11 mouse cellular contexts compared by ENCODE assay signal in genomic region chr11:95211031-95211425, GRCm38 (mm10). TPM values are rescaled to one million over a fixed set of nuclear protein-coding genes. Genes with fewer than 3 reads are reported as not detected.
DNase-seq lines count a peak whose midpoint lies in the region; ATAC-seq and TF ChIP-seq lines count a peak whose summit lies in the region.
"Had no signal": no experiment of that assay in that cellular context is flagged by ENCODE, and none has a peak within 500 bp of the region (broad histone marks: within the 10 kb centered on the region; RNA-seq: fewer than 3 reads in every experiment).

No protein-coding gene starts in this region.

- peaks cover 14% of the 10 kb centered on the region for H3K4me1 ChIP-seq in heart, embryonic 11.5 days (ENCODE audit: control insufficient read depth, insufficient read depth, low read length)
- H3K4me1 ChIP-seq in neural tube, embryonic 11.5 days (ENCODE audit: control insufficient read depth, insufficient read depth, low read length), result peaks cover 11% of the 10 kb centered on the region; the same call in 1 of the 2 replicates
- H3K4me1 ChIP-seq in limb, embryonic 15.5 days, result peaks cover 33% of the 10 kb centered on the region
- no peaks in the 10 kb centered on the region for H3K4me1 ChIP-seq in stomach, postnatal 0 days (replicated peaks; ENCODE audit: control insufficient read depth, insufficient read depth)

- 19% methylated on average over 5 of the region's 5 CpGs for WGBS in heart, embryonic 11.5 days (ENCODE audit: insufficient replicate concordance)
- WGBS in neural tube, embryonic 11.5 days, result 21% methylated on average over 5 of the region's 5 CpGs
- WGBS in limb, embryonic 15.5 days, result 13% methylated on average over 5 of the region's 5 CpGs
- WGBS in stomach, postnatal 0 days, result 22% methylated on average over 5 of the region's 5 CpGs

- H3K4me2 ChIP-seq in heart, embryonic 11.5 days, result peak overlapping the region; percentile 75
- peak overlapping the region; percentile 54 for H3K4me2 ChIP-seq in neural tube, embryonic 11.5 days (ENCODE audit: low read depth)
- H3K4me2 ChIP-seq in limb, embryonic 15.5 days, result peak overlapping the region; percentile 66
- peak overlapping the region; percentile 56 for H3K4me2 ChIP-seq in stomach, postnatal 0 days (replicated peaks; ENCODE audit: low read depth)

- DNase-seq in heart, adult 11 months, result no peak
- no peak for DNase-seq in neural tube, embryonic 11.5 days (ENCODE audit: low spot score)
- DNase-seq in neural tube, embryonic 10.5 days (ENCODE audit: extremely low spot score, low spot score), result no peak
- no peak for DNase-seq in stomach, postnatal 0 days (ENCODE audit: low spot score)
- no peak for DNase-seq in gastrocnemius, postnatal 4 days (ENCODE audit: low spot score in 2 of 2)
- no peak for DNase-seq in layer of hippocampus, postnatal 14 days (ENCODE audit: low spot score in 2 of 2)
- DNase-seq: cerebellum, adult 9-11 months; layer of hippocampus, postnatal 36 days had no signal

- H3K9ac ChIP-seq in heart, embryonic 11.5 days (ENCODE audit: low read depth, low read length), result peak overlapping the region; percentile 43
- H3K9ac ChIP-seq in neural tube, embryonic 11.5 days (ENCODE audit: low read length), result no peak overlapping the region
- H3K9ac ChIP-seq in limb, embryonic 15.5 days, result no peak overlapping the region
- H3K9ac ChIP-seq in stomach, postnatal 0 days (ENCODE audit: low read length), result no peak overlapping the region

- H3K27ac ChIP-seq in heart, embryonic 11.5 days (ENCODE audit: low read depth, low read length), result no peak overlapping the region
- H3K27ac ChIP-seq in neural tube, embryonic 11.5 days (ENCODE audit: low read depth, low read length), result no peak overlapping the region
- peak overlapping the region; percentile 71 for H3K27ac ChIP-seq in limb, embryonic 15.5 days
- H3K27ac ChIP-seq in stomach, postnatal 0 days (replicated peaks), result no peak overlapping the region

- H3K4me3 ChIP-seq in heart, embryonic 11.5 days (ENCODE audit: low read depth, low read length), result peak overlapping the region; percentile 39; the same call in 1 of the 2 replicates
- no peak overlapping the region for H3K4me3 ChIP-seq in neural tube, embryonic 11.5 days (ENCODE audit: low read depth, low read length)
- H3K4me3 ChIP-seq in limb, embryonic 15.5 days, result peak overlapping the region; percentile 30
- H3K4me3 ChIP-seq in stomach, postnatal 0 days (ENCODE audit: low read depth, low read length), result no peak overlapping the region

- peaks cover 37% of the 10 kb centered on the region for H3K27me3 ChIP-seq in heart, embryonic 11.5 days (ENCODE audit: control insufficient read depth, insufficient read depth, low read length)
- 0 out of 2 replicates have a peak, but pooled peaks cover 2% of the 10 kb centered on the region for H3K27me3 ChIP-seq in neural tube, embryonic 11.5 days (ENCODE audit: control insufficient read depth, insufficient read depth, low read length)
- no peaks in the 10 kb centered on the region for H3K27me3 ChIP-seq in limb, embryonic 15.5 days
- H3K27me3 ChIP-seq in stomach, postnatal 0 days (ENCODE audit: control insufficient read depth, insufficient read depth, low read length), result no peaks in the 10 kb centered on the region

- no peaks in the 10 kb centered on the region for H3K36me3 ChIP-seq in heart, embryonic 11.5 days (ENCODE audit: control insufficient read depth, insufficient read depth, low read length)
- H3K36me3 ChIP-seq in neural tube, embryonic 11.5 days (ENCODE audit: control insufficient read depth, insufficient read depth, low read length), result no peaks in the 10 kb centered on the region
- no peaks in the 10 kb centered on the region for H3K36me3 ChIP-seq in limb, embryonic 15.5 days
- H3K36me3 ChIP-seq in stomach, postnatal 0 days (ENCODE audit: control insufficient read depth, insufficient read depth, low read length), result no peaks in the 10 kb centered on the region

- no peaks in the 10 kb centered on the region for H3K9me3 ChIP-seq in heart, embryonic 11.5 days (replicated peaks; ENCODE audit: control insufficient read depth, low read length)
- H3K9me3 ChIP-seq in neural tube, embryonic 11.5 days (ENCODE audit: control insufficient read depth, low read length), result no peaks in the 10 kb centered on the region
- H3K9me3 ChIP-seq in limb, embryonic 15.5 days, result no peaks in the 10 kb centered on the region
- H3K9me3 ChIP-seq in stomach, postnatal 0 days (ENCODE audit: control insufficient read depth, low read length), result no peaks in the 10 kb centered on the region

- ATAC-seq in heart, embryonic 11.5 days (replicated peaks; ENCODE audit: insufficient number of reproducible peaks, low FRiP score, low TSS enrichment), result no peak
- no peak for ATAC-seq in neural tube, embryonic 11.5 days (ENCODE audit: insufficient read depth, low FRiP score, low TSS enrichment)
- no peak for ATAC-seq in limb, embryonic 15.5 days (ENCODE audit: insufficient number of reproducible peaks, low FRiP score, low TSS enrichment, low read depth)
- no peak; the same call in 1 of the 2 replicates for ATAC-seq in stomach, postnatal 0 days (ENCODE audit: low FRiP score, low TSS enrichment)

- TF ChIP-seq CTCF in stomach, postnatal 0 days (IDR thresholded peaks at IDR 0.05; ENCODE audit: low read depth), result no peak

- TF ChIP-seq EP300 in stomach, postnatal 0 days (optimal IDR thresholded peaks at IDR 0.05), result no peak

RNA-seq across cellular contexts. Expression of gene Tac4, which starts 50.3 kb away (rescaled TPM):
- polyA plus RNA-seq in heart, embryonic 11.5 days (2014; fragmentation: Nextera tagmentation; extraction: Ambion mirVana), result 0.13 TPM in 1 of 2 replicates, not detected in the other
- 0.24 and 0.32 TPM in 2 replicates for polyA plus RNA-seq in neural tube, embryonic 11.5 days (2014; fragmentation: Nextera tagmentation; extraction: Ambion mirVana)
- 0.12 and 0.32 TPM in 2 replicates for polyA plus RNA-seq in limb, embryonic 15.5 days (2015; fragmentation: Nextera tagmentation; extraction: Ambion mirVana)
- 0.25 and 0.29 TPM in 2 replicates for polyA plus RNA-seq in stomach, postnatal 0 days (2015; fragmentation: Nextera tagmentation; extraction: Ambion mirVana)
- total RNA-seq in gastrocnemius, postnatal 4 days (2021), result not detected
- total RNA-seq in layer of hippocampus, postnatal 14 days (2021), result not detected
- total RNA-seq: gastrocnemius, adult 8-10 months; layer of hippocampus, postnatal 36 days had no signal

Comparison
In these comparisons a context has a peak if more than half of its experiments do, and no peak if none do; other contexts are left out.
1. H3K4me3 ChIP-seq: peak in heart, embryonic 11.5 days (single experiment) and limb, embryonic 15.5 days (single experiment); none in neural tube, embryonic 11.5 days (single experiment) and stomach, postnatal 0 days (single experiment).
2. Peak in every context shown above with its lines, with median percentiles within 50 percentile points of each other: H3K4me2 ChIP-seq.